In genomic region chr13:23994756-23995155, GRCm38 (mm10) we compare ENCODE assay signal across 22 mouse cellular contexts. TPM values are rescaled to one million over a fixed set of nuclear protein-coding genes. Genes with fewer than 3 reads are reported as not detected.
"Had no signal": no experiment of that assay in that cellular context is flagged by ENCODE, and none has a peak within 500 bp of the region (broad histone marks: within the 10 kb centered on the region; RNA-seq: fewer than 3 reads in every experiment).

No protein-coding gene starts in this region.

- DNase-seq: liver, postnatal 0 days; lung, adult 2 months; lung, postnatal 14 days; lung, postnatal 36 days; right cerebral cortex, postnatal 14 days; thymus, adult 2 months; thymus, postnatal 25 days; thymus, postnatal 4 days had no signal

- H3K27ac ChIP-seq: lung, embryonic 15.5 days; macrophage; midbrain, embryonic 15.5 days; neural tube, embryonic 12.5 days; stomach, embryonic 15.5 days; stomach, postnatal 0 days had no signal

- H3K4me1 ChIP-seq: lung, embryonic 15.5 days; stomach, embryonic 15.5 days had no signal

- H3K4me2 ChIP-seq: lung, embryonic 15.5 days; midbrain, embryonic 11.5 days; midbrain, embryonic 15.5 days; neural tube, embryonic 12.5 days; stomach, embryonic 15.5 days had no signal

- H3K4me3 ChIP-seq: lung, embryonic 15.5 days; megakaryocyte, embryonic 14.5 days; midbrain, embryonic 15.5 days; neural tube, embryonic 12.5 days; stomach, embryonic 15.5 days had no signal

- ATAC-seq: liver, postnatal 0 days; lung, postnatal 0 days; midbrain, embryonic 15.5 days had no signal

- H3K36me3 ChIP-seq: lung, embryonic 15.5 days; midbrain, embryonic 15.5 days; neural tube, embryonic 12.5 days; stomach, embryonic 15.5 days had no signal

- H3K9ac ChIP-seq: liver, postnatal 0 days; lung, embryonic 15.5 days; midbrain, embryonic 15.5 days; neural tube, embryonic 12.5 days; stomach, embryonic 15.5 days had no signal

- H3K9me3 ChIP-seq: lung, embryonic 15.5 days; megakaryocyte, embryonic 14.5 days; midbrain, embryonic 15.5 days; neural tube, embryonic 12.5 days; stomach, embryonic 15.5 days had no signal

RNA-seq across cellular contexts. Expression of gene Scgn, which starts 3.7 kb away (rescaled TPM):
- total RNA-seq: megakaryocyte progenitor cell, adult 5-6 weeks; monocyte, adult 5-6 weeks; neutrophil, adult 5-6 weeks had no signal
- polyA plus RNA-seq: liver, postnatal 0 days; lung, adult 2 months; lung, embryonic 15.5 days; lung, postnatal 0 days; macrophage; spleen, adult 2 months; urinary bladder, adult 2 months had no signal
